Mouse (Mus musculus) neural tube, embryonic 14.5 days (tissue): ENCODE results near the gene Oxa1l. TPM values are rescaled to one million over a fixed set of nuclear protein-coding genes. Genes with fewer than 3 reads are reported as not detected.

Experiments used
- ATAC-seq: fragments of 200-750 bp; cut with Nextera tagmentation; 2 replicates; pipeline ENCODE4 v1.8.0; 2017; ENCODE audit warnings: low read depth, mild to moderate bottlenecking, moderate TSS enrichment, moderate library complexity
- H3K27ac ChIP-seq: fragments of 300-500 bp; sonication (generic); 2 replicates; pipeline ENCODE4 v1.5.1; 2014; ENCODE audit warnings: low read depth, mild to moderate bottlenecking, control low read depth, low read length, moderate library complexity, mixed read lengths
- H3K27me3 ChIP-seq: fragments of 300-500 bp; sonication (generic); 2 replicates; pipeline ENCODE4 v1.6.1; 2014; ENCODE audit warnings: low read length; ENCODE audit not compliant: control insufficient read depth, insufficient read depth
- H3K36me3 ChIP-seq: fragments of 300-500 bp; sonication (generic); 2 replicates; pipeline ENCODE4 v1.6.1; 2014; ENCODE audit warnings: low read length, mixed read lengths; ENCODE audit not compliant: control insufficient read depth, insufficient read depth
- H3K4me1 ChIP-seq: fragments of 300-500 bp; sonication (generic); 2 replicates; pipeline ENCODE4 v1.6.1; 2014; ENCODE audit warnings: low read length; ENCODE audit not compliant: control insufficient read depth, insufficient read depth
- H3K4me2 ChIP-seq: fragments of 300-500 bp; sonication (generic); 2 replicates; pipeline ENCODE4 v1.6.1; 2014; ENCODE audit warnings: mild to moderate bottlenecking, low read depth, low read length, control low read depth
- H3K4me3 ChIP-seq: fragments of 300-500 bp; sonication (generic); 2 replicates; pipeline ENCODE4 v1.5.1; 2014; ENCODE audit warnings: low read depth, low read length, control low read depth, mixed read lengths
- H3K9ac ChIP-seq: fragments of 300-500 bp; sonication (generic); replicated peaks from 2 replicates; pipeline ENCODE4 v1.6.1; 2014; ENCODE audit warnings: low read depth, mild to moderate bottlenecking, control low read depth, low read length, mixed read lengths
- H3K9me3 ChIP-seq: fragments of 300-500 bp; sonication (generic); 2 replicates; pipeline ENCODE4 v1.6.1; 2016; ENCODE audit warnings: low read length; ENCODE audit not compliant: control insufficient read depth
- WGBS: fragments of 180-500 bp; shearing (Covaris S2); extraction: QIAGEN DNeasy Blood & Tissue Kit; methylation state at CpG from one replicate; pipeline ENCODE4 v1.1.7; 2014; 5-methylcytosine and 5-hydroxymethylcytosine counted together
- polyA plus RNA-seq: library from polyadenylated mRNA; unstranded; fragments of >200 nt; fragmentation: Nextera tagmentation; extraction: Ambion mirVana; gene quantifications from 2 replicates; pipeline ENCODE4 v1.2.1, GENCODE M21; 2014

Oxa1l gene
- 66.5 and 75.4 TPM in 2 replicates for polyA plus RNA-seq

- H3K9me3 ChIP-seq, result no peaks in the 10 kb centered on the region
- ATAC-seq, result peak; percentile 94
- peak within 1 kb of the TSS; percentile 71 for H3K4me2 ChIP-seq
These were observed at the start of gene Oxa1l for GRCm38 (mm10) chr14:54360577-54361340. Gene Oxa1l, plus strand, starts transcription at chr14:54360834.

GRCm38 (mm10) chr14:54311763-54312162 is 48.9 kb upstream of the Oxa1l start:
- Histone ChIP-seq H3K27me3 (no peaks in the 10 kb centered on the region), H3K9ac (no peak overlapping the region), H3K4me3 (no peak overlapping the region), H3K27ac (no peak overlapping the region), H3K4me1 (no peaks in the 10 kb centered on the region), H3K4me2 (no peak overlapping the region), H3K9me3 (no peaks in the 10 kb centered on the region), H3K36me3 (no peaks in the 10 kb centered on the region)
- ATAC-seq, result no peak
- 37% methylated on average over 3 of the region's 3 CpGs for WGBS

More at GRCm38 (mm10) chr14:54360577-54361340, at the start of gene Oxa1l:
- Histone ChIP-seq H3K27me3 (no peaks in the 10 kb centered on the region), H3K4me1 (peaks cover 5% of the 10 kb centered on the region; the same call in 1 of the 2 replicates), H3K4me3 (peak within 1 kb of the TSS; percentile 95), H3K36me3 (peaks cover 6% of the 10 kb centered on the region; the same call in 1 of the 2 replicates), H3K9ac (peak within 1 kb of the TSS; percentile 87), H3K27ac (peak within 1 kb of the TSS; percentile 86)
- WGBS, result under 1% methylated on average over 48 of the region's 48 CpGs

- H3K36me3 ChIP-seq, result no peaks in the 10 kb centered on the region
- no peaks in the 10 kb centered on the region for H3K4me1 ChIP-seq
- H3K27me3 ChIP-seq, result no peaks in the 10 kb centered on the region
- H3K27ac ChIP-seq, result no peak overlapping the region
- H3K9me3 ChIP-seq, result 0 out of 2 replicates have a peak, but pooled peaks cover 3% of the 10 kb centered on the region
- no peak overlapping the region for H3K4me2 ChIP-seq
- no peak overlapping the region for H3K4me3 ChIP-seq
- 69% methylated on average over 18 of the region's 18 CpGs for WGBS
- ATAC-seq, result no peak
- H3K9ac ChIP-seq, result no peak overlapping the region
These were observed 38.9 kb upstream of the Oxa1l start for GRCm38 (mm10) chr14:54321556-54322376.

GRCm38 (mm10) chr14:54324486-54324885 is 36.1 kb upstream of the Oxa1l start:
- ATAC-seq, result no peak
- Histone ChIP-seq H3K27me3 (no peaks in the 10 kb centered on the region), H3K27ac (no peak overlapping the region), H3K4me2 (no peak overlapping the region), H3K36me3 (no peaks in the 10 kb centered on the region), H3K9ac (no peak overlapping the region), H3K4me1 (no peaks in the 10 kb centered on the region), H3K9me3 (0 out of 2 replicates have a peak, but pooled peaks cover 3% of the 10 kb centered on the region), H3K4me3 (no peak overlapping the region)
- WGBS, result 80% methylated on average over 5 of the region's 5 CpGs

- no peak overlapping the region for H3K27ac ChIP-seq
- no peaks in the 10 kb centered on the region for H3K27me3 ChIP-seq
- no peaks in the 10 kb centered on the region for H3K36me3 ChIP-seq
- no peak for ATAC-seq
- H3K4me2 ChIP-seq, result no peak overlapping the region
- 79% methylated on average over 2 of the region's 2 CpGs for WGBS
- no peak overlapping the region for H3K9ac ChIP-seq
- no peaks in the 10 kb centered on the region for H3K4me1 ChIP-seq
- no peaks in the 10 kb centered on the region for H3K9me3 ChIP-seq
- no peak overlapping the region for H3K4me3 ChIP-seq
These were observed 32.1 kb upstream of the Oxa1l start for GRCm38 (mm10) chr14:54328548-54328947.

- Histone ChIP-seq H3K27me3 (no peaks in the 10 kb centered on the region), H3K4me2 (no peak overlapping the region), H3K9ac (no peak overlapping the region), H3K36me3 (no peaks in the 10 kb centered on the region), H3K4me3 (no peak overlapping the region), H3K4me1 (no peaks in the 10 kb centered on the region), H3K27ac (no peak overlapping the region), H3K9me3 (no peaks in the 10 kb centered on the region)
- 49% methylated on average over 9 of the region's 9 CpGs for WGBS
- no peak for ATAC-seq
These were observed 31.4 kb upstream of the Oxa1l start for GRCm38 (mm10) chr14:54329201-54329600.

GRCm38 (mm10) chr14:54331178-54331577 is 29.5 kb upstream of the Oxa1l start:
- ATAC-seq, result no peak
- Histone ChIP-seq H3K27ac (no peak overlapping the region), H3K9me3 (no peaks in the 10 kb centered on the region), H3K4me1 (no peaks in the 10 kb centered on the region), H3K36me3 (no peaks in the 10 kb centered on the region), H3K9ac (no peak overlapping the region), H3K4me2 (no peak overlapping the region), H3K27me3 (no peaks in the 10 kb centered on the region), H3K4me3 (no peak overlapping the region)
- WGBS, result 78% methylated on average over 1 of the region's 1 CpGs

- no peak overlapping the region for H3K4me2 ChIP-seq
- H3K9me3 ChIP-seq, result no peaks in the 10 kb centered on the region
- no peak overlapping the region for H3K4me3 ChIP-seq
- no peak overlapping the region for H3K27ac ChIP-seq
- no peaks in the 10 kb centered on the region for H3K36me3 ChIP-seq
- peak; percentile 38; the same call in 1 of the 2 replicates for ATAC-seq
- 35% methylated on average over 5 of the region's 5 CpGs for WGBS
- no peak overlapping the region for H3K9ac ChIP-seq
- no peaks in the 10 kb centered on the region for H3K4me1 ChIP-seq
- H3K27me3 ChIP-seq, result no peaks in the 10 kb centered on the region
These were observed 28.2 kb upstream of the Oxa1l start for GRCm38 (mm10) chr14:54332176-54333074.
